Mouse (Mus musculus) stomach, embryonic 16.5 days (tissue): ENCODE measurements at regions not wholly inside any gene's neighbourhood (a gene's known extent, or its start where the extent isn't known, plus 50 kb on each side); places are given as distances from the start of the nearest gene placed in this dataset.

Experiments used
- ATAC-seq: fragments of 200-750 bp; cut with Nextera tagmentation; 2 replicates; pipeline ENCODE4 v1.8.0; 2017; ENCODE audit warnings: moderate number of reproducible peaks, moderate TSS enrichment; ENCODE audit not compliant: insufficient read depth, low FRiP score
- H3K27ac ChIP-seq: fragments of 300-500 bp; sonication (generic); 2 replicates; pipeline ENCODE4 v1.5.1; 2014; ENCODE audit warnings: low read length
- H3K27me3 ChIP-seq: fragments of 300-500 bp; sonication (generic); 2 replicates; pipeline ENCODE4 v1.6.1; 2014; ENCODE audit warnings: low read length, control low read depth, mixed read lengths; ENCODE audit not compliant: control insufficient read depth, insufficient read depth
- H3K36me3 ChIP-seq: fragments of 300-500 bp; sonication (generic); 2 replicates; pipeline ENCODE4 v1.6.1; 2014; ENCODE audit warnings: low read length; ENCODE audit not compliant: control insufficient read depth, insufficient read depth
- H3K4me1 ChIP-seq: fragments of 300-500 bp; sonication (generic); 2 replicates; pipeline ENCODE4 v1.6.1; 2014; ENCODE audit warnings: low read length, control low read depth, mixed read lengths; ENCODE audit not compliant: control insufficient read depth, insufficient read depth
- H3K4me2 ChIP-seq: fragments of 300-500 bp; sonication (generic); 2 replicates; pipeline ENCODE4 v1.6.1; 2014; ENCODE audit warnings: low read depth, low read length, mixed read lengths
- H3K4me3 ChIP-seq: fragments of 300-500 bp; sonication (generic); replicated peaks from 2 replicates; pipeline ENCODE4 v1.5.1; 2014; ENCODE audit warnings: mild to moderate bottlenecking, low read length
- H3K9ac ChIP-seq: fragments of 300-500 bp; sonication (generic); 2 replicates; pipeline ENCODE4 v1.6.1; 2014; ENCODE audit warnings: low read length
- H3K9me3 ChIP-seq: fragments of 300-500 bp; sonication (generic); replicated peaks from 2 replicates; pipeline ENCODE4 v1.6.1; 2016; ENCODE audit warnings: low read length, control low read depth; ENCODE audit not compliant: control insufficient read depth
- WGBS: fragments of 180-500 bp; shearing (Covaris S2); extraction: QIAGEN DNeasy Blood & Tissue Kit; methylation state at CpG from one replicate; pipeline ENCODE4 v1.1.7; 2014; 5-methylcytosine and 5-hydroxymethylcytosine counted together

DNA sequence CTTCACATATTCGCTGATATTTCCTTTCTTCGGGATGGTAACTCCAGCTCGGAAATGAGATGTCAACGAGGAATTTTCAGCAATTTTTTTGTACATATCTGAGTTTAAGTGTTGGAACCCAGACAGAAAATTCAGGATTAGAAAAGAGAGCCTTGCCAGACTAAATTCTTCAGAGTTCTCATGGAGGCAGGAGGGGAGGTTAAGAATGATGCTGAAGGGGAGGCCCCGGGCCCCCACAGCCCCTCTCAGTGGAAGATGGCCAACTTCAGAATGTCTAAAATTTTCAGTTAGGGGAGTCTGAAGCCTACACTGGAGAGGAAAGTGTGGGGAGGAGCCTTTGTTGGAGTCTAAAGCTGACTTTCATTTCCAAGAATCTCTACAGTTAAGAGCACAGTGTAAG lies 184.8 kb downstream of the Lpin1 start:
- Histone ChIP-seq H3K4me1 (no peaks in the 10 kb centered on the region), H3K27me3 (no peaks in the 10 kb centered on the region), H3K36me3 (no peaks in the 10 kb centered on the region), H3K9ac (no peak overlapping the region), H3K4me3 (no peak overlapping the region), H3K9me3 (no peaks in the 10 kb centered on the region), H3K27ac (no peak overlapping the region), H3K4me2 (no peak overlapping the region)
- 55% methylated on average over 5 of the region's 5 CpGs for WGBS
- ATAC-seq = peak; percentile 56; the same call in 1 of the 2 replicates

DNA sequence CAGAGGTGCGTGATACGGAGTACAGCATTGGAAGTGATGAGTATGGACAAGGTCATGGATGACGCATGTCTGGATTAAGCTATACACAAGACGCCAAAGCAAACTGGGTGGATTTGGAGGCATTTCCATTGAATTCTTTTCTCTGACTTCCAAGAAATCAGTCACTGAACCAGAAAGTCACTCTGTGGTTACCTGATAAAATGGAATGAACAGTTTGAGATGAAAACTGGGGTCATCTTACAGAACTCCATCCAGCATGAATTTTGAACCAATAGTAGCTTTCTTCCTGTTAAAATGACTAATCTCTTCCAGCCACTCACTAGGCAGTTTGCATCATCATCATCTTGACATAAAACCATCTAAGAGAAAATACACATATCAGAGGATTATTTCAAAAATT lies 186.2 kb downstream of the Lpin1 start:
- Histone ChIP-seq H3K9ac (no peak overlapping the region), H3K4me2 (no peak overlapping the region), H3K27ac (no peak overlapping the region), H3K4me3 (no peak overlapping the region), H3K36me3 (no peaks in the 10 kb centered on the region), H3K27me3 (no peaks in the 10 kb centered on the region), H3K4me1 (no peaks in the 10 kb centered on the region), H3K9me3 (no peaks in the 10 kb centered on the region)
- ATAC-seq = no peak
- 85% methylated on average over 4 of the region's 4 CpGs for WGBS

DNA sequence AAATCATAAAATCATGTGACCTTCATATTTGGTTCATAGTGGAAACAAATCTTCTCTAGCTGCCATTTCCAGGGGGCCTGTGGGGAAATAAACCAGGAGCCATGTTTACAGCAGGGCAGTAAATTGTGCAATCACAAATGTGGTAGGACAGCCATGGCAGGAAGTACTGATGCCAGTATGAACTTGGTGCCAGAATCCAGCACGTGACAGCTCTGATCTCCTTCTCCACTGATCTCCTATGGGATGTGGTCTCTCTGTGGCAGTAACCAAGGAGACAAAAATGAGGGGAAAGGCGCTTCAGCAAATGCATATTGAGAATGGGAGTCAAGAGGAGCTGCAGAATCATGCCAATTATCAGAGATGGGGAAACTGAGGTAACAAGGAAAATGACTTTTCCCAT lies 215.0 kb downstream of the Lpin1 start:
- Histone ChIP-seq H3K9ac (no peak overlapping the region), H3K9me3 (no peaks in the 10 kb centered on the region), H3K27me3 (no peaks in the 10 kb centered on the region), H3K4me2 (no peak overlapping the region), H3K4me1 (no peaks in the 10 kb centered on the region), H3K4me3 (no peak overlapping the region), H3K27ac (no peak overlapping the region), H3K36me3 (no peaks in the 10 kb centered on the region)
- no peak for ATAC-seq
- WGBS = 71% methylated on average over 2 of the region's 2 CpGs

DNA sequence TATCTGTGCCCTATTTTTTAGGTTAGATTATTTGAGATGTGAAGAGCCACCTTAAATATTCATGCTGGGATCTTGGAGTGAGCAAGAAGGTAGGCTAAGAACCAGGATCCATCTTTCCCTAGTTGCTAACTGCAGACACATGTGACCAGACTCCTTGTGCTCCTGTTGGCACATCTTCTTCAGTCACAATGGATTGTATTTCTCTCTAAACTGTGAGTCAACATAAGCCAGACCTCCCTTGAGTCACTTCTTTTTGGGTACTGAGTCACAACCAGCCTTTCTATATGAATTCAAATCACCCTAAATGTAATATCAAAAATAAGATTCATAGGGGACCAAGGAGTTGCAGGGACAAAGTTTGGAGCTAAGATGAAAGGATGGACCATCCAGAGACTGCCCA lies 217.9 kb downstream of the Lpin1 start:
- ATAC-seq = no peak
- no peaks in the 10 kb centered on the region for H3K36me3 ChIP-seq
- H3K4me1 ChIP-seq = no peaks in the 10 kb centered on the region
- no peak overlapping the region for H3K9ac ChIP-seq
- no peak overlapping the region for H3K4me3 ChIP-seq
- no peaks in the 10 kb centered on the region for H3K27me3 ChIP-seq
- no peaks in the 10 kb centered on the region for H3K9me3 ChIP-seq
- H3K4me2 ChIP-seq = no peak overlapping the region
- H3K27ac ChIP-seq = no peak overlapping the region

DNA sequence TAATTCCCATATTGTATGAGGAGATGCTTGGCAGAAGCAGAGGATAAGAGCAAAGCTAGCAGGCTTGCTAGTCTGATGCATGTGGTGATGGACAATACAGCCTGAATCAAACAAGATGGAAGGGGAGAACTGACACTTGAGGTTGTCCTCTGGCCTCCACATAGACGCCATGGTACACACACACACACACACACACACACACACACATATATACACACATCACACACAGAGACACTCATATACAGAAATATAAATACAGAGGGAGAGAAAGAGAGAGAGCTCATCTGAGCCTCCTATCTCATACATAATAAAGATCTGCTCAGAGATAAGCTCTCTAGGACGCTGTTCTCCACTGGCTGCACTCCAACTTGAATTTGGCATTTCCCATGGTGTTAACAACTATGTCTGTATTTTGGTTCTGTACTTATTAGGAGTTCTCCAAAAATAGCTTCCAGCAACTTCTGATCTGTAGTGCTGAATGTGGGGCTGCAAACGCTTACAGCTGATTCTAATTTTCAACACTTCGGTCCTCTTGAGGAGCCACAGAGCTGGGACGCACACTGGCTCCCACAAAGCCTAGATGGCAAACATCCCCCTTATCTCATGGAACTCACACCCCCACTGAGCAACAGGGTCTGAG lies 219.0 kb downstream of the Lpin1 start:
- H3K36me3 ChIP-seq = no peaks in the 10 kb centered on the region
- H3K4me1 ChIP-seq = no peaks in the 10 kb centered on the region
- no peak for ATAC-seq
- H3K4me2 ChIP-seq = no peak overlapping the region
- H3K4me3 ChIP-seq = no peak overlapping the region
- no peaks in the 10 kb centered on the region for H3K9me3 ChIP-seq
- 43% methylated on average over 5 of the region's 5 CpGs for WGBS
- no peak overlapping the region for H3K27ac ChIP-seq
- no peaks in the 10 kb centered on the region for H3K27me3 ChIP-seq
- H3K9ac ChIP-seq = no peak overlapping the region

DNA sequence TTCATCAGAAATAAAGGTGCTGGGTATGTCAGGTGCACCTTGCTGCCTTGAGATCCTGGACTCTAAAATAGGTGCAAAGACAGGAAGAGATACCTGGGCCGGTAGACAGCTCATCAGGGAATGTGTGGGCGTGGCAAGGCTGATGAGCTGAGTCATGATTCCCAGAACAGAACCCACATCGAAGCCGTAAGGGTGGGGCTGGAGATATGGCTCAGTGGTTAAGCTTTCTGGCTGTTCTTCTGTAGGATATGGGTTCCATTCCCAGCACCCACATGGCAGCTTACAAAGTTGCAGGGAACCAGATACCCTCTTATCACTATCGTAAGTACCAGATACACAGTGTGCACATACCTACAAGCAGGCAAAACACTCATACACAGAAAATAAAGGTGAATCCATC lies 219.6 kb downstream of the Lpin1 start:
- H3K9ac ChIP-seq = no peak overlapping the region
- H3K4me2 ChIP-seq = no peak overlapping the region
- no peak for ATAC-seq
- no peaks in the 10 kb centered on the region for H3K27me3 ChIP-seq
- H3K4me1 ChIP-seq = no peaks in the 10 kb centered on the region
- H3K9me3 ChIP-seq = no peaks in the 10 kb centered on the region
- no peak overlapping the region for H3K27ac ChIP-seq
- no peak overlapping the region for H3K4me3 ChIP-seq
- no peaks in the 10 kb centered on the region for H3K36me3 ChIP-seq
- 72% methylated on average over 5 of the region's 5 CpGs for WGBS

DNA sequence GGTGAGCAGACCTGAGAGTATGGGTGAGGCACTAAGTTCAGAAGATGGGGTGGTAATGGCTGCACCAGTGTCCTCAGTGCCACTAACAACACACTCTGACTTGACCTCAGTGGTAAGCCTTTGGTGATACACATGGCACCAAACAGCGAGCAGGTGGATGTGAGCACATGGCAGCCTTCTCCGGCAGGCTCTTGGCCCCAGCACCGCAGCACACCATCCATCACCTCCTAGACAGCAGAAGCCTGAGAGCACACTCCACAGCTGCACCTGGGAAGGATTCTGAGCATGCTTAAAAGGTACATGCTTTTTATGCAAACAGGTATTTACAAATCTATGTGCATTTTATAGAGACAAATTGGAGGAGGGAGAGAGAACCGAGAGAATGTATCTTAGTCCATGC lies 223.7 kb downstream of the Lpin1 start:
- Histone ChIP-seq H3K27me3 (no peaks in the 10 kb centered on the region), H3K9ac (no peak overlapping the region), H3K4me2 (no peak overlapping the region), H3K4me3 (no peak overlapping the region), H3K36me3 (no peaks in the 10 kb centered on the region), H3K27ac (no peak overlapping the region), H3K9me3 (no peaks in the 10 kb centered on the region), H3K4me1 (no peaks in the 10 kb centered on the region; the same call in 1 of the 2 replicates)
- WGBS = 56% methylated on average over 4 of the region's 4 CpGs
- ATAC-seq = no peak

DNA sequence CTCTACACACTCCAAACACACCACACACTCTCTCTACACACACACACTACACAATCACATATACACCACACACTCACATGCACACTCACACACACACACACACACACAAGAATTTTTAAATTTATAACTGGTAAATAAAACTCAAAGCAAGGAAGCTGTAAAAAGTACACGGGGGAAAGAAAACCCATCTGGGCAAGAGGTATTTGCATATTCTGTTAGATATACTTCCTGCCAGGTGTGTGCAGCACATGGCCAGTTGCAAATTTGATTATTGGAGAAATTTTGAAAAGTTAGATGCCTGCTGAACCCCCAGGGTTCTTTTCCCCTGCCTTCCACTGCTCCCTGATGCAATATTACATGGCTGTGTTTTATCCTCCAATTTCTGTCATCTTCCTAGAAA lies 226.4 kb downstream of the Lpin1 start:
- no peak overlapping the region for H3K9ac ChIP-seq
- H3K4me2 ChIP-seq = no peak overlapping the region
- no peaks in the 10 kb centered on the region for H3K9me3 ChIP-seq
- 61% methylated on average over 1 of the region's 1 CpGs for WGBS
- H3K36me3 ChIP-seq = no peaks in the 10 kb centered on the region
- no peaks in the 10 kb centered on the region for H3K27me3 ChIP-seq
- no peaks in the 10 kb centered on the region; the same call in 1 of the 2 replicates for H3K4me1 ChIP-seq
- no peak overlapping the region for H3K4me3 ChIP-seq
- no peak for ATAC-seq
- no peak overlapping the region for H3K27ac ChIP-seq

DNA sequence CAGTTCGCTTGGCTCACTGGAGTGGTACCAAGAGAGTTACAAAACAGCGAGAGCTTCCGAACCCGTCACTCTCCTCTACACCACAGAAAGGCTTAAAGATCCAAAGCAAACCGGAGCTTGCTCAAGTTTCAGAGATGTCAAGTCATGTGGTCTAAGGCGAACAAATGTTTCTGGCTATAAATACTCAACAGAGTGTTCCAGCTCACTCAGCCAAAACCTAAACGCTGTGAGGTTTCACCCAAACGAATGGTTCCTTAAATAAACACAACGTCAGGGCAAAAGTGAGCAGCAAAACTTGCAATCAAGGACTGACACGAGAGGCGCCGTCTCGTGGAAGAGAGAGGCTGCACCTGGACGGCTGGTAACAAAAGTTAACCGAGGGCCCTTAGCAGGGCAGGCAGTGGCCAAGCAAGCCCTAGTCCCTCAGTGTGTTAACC lies 227.2 kb downstream of the Lpin1 start:
- Histone ChIP-seq H3K27ac (no peak overlapping the region), H3K4me3 (no peak overlapping the region), H3K4me2 (0 out of 2 replicates have a peak overlapping the region, but pooled peaks have one; percentile 1), H3K9me3 (no peaks in the 10 kb centered on the region), H3K4me1 (no peaks in the 10 kb centered on the region; the same call in 1 of the 2 replicates), H3K9ac (no peak overlapping the region), H3K36me3 (no peaks in the 10 kb centered on the region), H3K27me3 (no peaks in the 10 kb centered on the region)
- 39% methylated on average over 15 of the region's 15 CpGs for WGBS
- ATAC-seq = peak; percentile 60; the same call in 1 of the 2 replicates
